Mouse (Mus musculus) limb, embryonic 12.5 days (tissue): ENCODE results near the gene Musk. TPM values are rescaled to one million over a fixed set of nuclear protein-coding genes. Genes with fewer than 3 reads are reported as not detected.

Experiments used
- ATAC-seq: fragments of 200-750 bp; cut with Nextera tagmentation; 2 replicates; pipeline ENCODE4 v1.8.0; 2017; ENCODE audit warnings: low read depth, moderate TSS enrichment; ENCODE audit not compliant: insufficient number of reproducible peaks, insufficient read depth, low FRiP score, low TSS enrichment
- H3K27ac ChIP-seq: fragments of 300-500 bp; sonication (generic); 2 replicates; pipeline ENCODE4 v1.5.1; 2016; ENCODE audit warnings: mild to moderate bottlenecking, moderate library complexity
- H3K27me3 ChIP-seq: fragments of 300-500 bp; sonication (generic); 2 replicates; pipeline ENCODE4 v1.6.1; 2016; ENCODE audit warnings: mild to moderate bottlenecking, moderate library complexity
- H3K36me3 ChIP-seq: fragments of 300-500 bp; sonication (generic); 2 replicates; pipeline ENCODE4 v1.6.1; 2016; ENCODE audit warnings: mild to moderate bottlenecking, moderate library complexity
- H3K4me1 ChIP-seq: fragments of 300-500 bp; sonication (generic); replicated peaks from 2 replicates; pipeline ENCODE4 v1.6.1; 2016
- H3K4me2 ChIP-seq: fragments of 300-500 bp; sonication (generic); 2 replicates; pipeline ENCODE4 v1.6.1; 2016; ENCODE audit warnings: mild to moderate bottlenecking, moderate library complexity
- H3K4me3 ChIP-seq: fragments of 300-500 bp; sonication (generic); replicated peaks from 2 replicates; pipeline ENCODE4 v1.5.1; 2016; ENCODE audit warnings: mild to moderate bottlenecking
- H3K9ac ChIP-seq: fragments of 300-500 bp; sonication (generic); replicated peaks from 2 replicates; pipeline ENCODE4 v1.6.1; 2016; ENCODE audit warnings: mild to moderate bottlenecking, moderate library complexity
- H3K9me3 ChIP-seq: fragments of 300-500 bp; sonication (generic); 2 replicates; pipeline ENCODE4 v1.6.1; 2016; ENCODE audit warnings: mild to moderate bottlenecking, moderate library complexity
- WGBS: fragments of 180-500 bp; shearing (Covaris S2); methylation state at CpG from one replicate; pipeline ENCODE4 v1.1.7; 2016; 5-methylcytosine and 5-hydroxymethylcytosine counted together
- polyA plus RNA-seq: library from polyadenylated mRNA; unstranded; fragments of >200 nt; fragmentation: Nextera tagmentation; extraction: Ambion mirVana; gene quantifications from 2 replicates; pipeline ENCODE4 v1.2.1, GENCODE M21; 2016

Musk gene
- polyA plus RNA-seq, 1 experiment from 2014 or later: 4.2 TPM

DNA sequence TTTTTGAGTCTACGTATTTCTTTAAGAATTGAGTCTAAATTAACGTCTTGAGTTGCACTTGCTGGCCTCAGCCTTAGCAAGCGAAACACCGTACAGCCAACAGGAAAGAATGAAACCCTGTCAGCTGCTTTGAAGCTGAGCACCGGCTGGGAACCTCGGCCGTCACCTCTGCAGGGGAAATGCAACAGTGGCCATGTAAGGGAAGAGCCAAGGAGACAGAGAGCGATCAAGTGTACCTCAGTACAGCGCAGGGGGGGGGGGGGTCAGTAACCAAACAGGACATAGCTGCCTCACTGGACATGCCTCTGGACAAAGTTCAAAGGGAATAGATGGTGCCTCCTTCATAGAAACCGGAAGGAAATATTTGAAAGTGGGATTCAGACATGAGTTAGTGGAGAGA lies 65.4 kb downstream of the Musk start:
- Histone ChIP-seq H3K36me3 (no peaks in the 10 kb centered on the region), H3K27me3 (no peaks in the 10 kb centered on the region), H3K27ac (no peak overlapping the region), H3K9ac (no peak overlapping the region), H3K9me3 (no peaks in the 10 kb centered on the region), H3K4me3 (no peak overlapping the region), H3K4me1 (peaks cover 4% of the 10 kb centered on the region; the same call in 1 of the 2 replicates), H3K4me2 (no peak overlapping the region)
- no peak for ATAC-seq
- WGBS: 59% methylated on average over 10 of the region's 10 CpGs

DNA sequence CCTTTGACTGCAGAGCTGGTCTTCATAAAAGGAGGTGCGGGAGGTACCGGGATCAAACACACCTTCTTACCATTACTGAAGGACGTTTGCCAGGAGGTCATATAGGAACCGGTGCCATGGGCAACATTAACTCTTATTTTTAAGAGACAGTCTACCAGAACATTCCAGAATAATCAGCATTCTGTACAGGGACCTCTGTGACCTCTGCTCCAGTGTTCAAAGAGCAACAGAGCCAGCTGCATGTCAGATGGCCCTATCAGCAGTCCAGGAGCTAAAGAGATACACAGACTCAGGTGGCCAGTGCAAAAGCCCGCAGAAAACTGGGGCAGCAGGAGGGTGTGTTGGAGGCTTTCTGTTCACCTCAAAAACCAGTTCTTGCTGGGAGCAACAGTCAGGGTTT lies 65.8 kb downstream of the Musk start:
- ATAC-seq: no peak
- Histone ChIP-seq H3K4me1 (peaks cover 4% of the 10 kb centered on the region; the same call in 1 of the 2 replicates), H3K27ac (no peak overlapping the region), H3K4me2 (no peak overlapping the region), H3K9ac (no peak overlapping the region), H3K27me3 (no peaks in the 10 kb centered on the region), H3K4me3 (no peak overlapping the region), H3K9me3 (no peaks in the 10 kb centered on the region), H3K36me3 (no peaks in the 10 kb centered on the region)
- WGBS: 62% methylated on average over 5 of the region's 5 CpGs

DNA sequence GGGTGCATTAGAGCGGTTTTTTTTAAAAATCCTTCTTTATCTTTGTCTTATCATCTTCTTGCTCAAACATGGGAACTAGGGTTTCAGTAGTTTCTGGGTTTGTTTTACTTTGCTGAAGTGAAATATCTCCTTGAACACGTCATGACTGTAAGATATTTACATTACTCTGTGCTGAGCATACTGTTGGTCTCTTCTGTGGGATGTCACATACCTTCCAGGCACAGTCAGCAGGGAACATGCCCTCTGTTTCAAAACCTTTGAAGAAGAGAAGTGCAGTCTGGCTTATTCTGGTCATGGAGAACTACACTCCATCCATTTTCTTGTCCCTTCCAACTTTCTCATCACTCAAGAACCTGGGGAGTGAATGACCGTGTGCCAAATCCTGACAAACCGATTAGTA lies 73.2 kb downstream of the Musk start:
- H3K36me3 ChIP-seq: no peaks in the 10 kb centered on the region
- H3K27me3 ChIP-seq: no peaks in the 10 kb centered on the region
- H3K27ac ChIP-seq: no peak overlapping the region
- H3K4me3 ChIP-seq: no peak overlapping the region
- H3K9ac ChIP-seq: no peak overlapping the region
- ATAC-seq: no peak
- 91% methylated on average over 4 of the region's 4 CpGs for WGBS
- H3K4me2 ChIP-seq: no peak overlapping the region
- H3K4me1 ChIP-seq: no peaks in the 10 kb centered on the region
- no peaks in the 10 kb centered on the region for H3K9me3 ChIP-seq

DNA sequence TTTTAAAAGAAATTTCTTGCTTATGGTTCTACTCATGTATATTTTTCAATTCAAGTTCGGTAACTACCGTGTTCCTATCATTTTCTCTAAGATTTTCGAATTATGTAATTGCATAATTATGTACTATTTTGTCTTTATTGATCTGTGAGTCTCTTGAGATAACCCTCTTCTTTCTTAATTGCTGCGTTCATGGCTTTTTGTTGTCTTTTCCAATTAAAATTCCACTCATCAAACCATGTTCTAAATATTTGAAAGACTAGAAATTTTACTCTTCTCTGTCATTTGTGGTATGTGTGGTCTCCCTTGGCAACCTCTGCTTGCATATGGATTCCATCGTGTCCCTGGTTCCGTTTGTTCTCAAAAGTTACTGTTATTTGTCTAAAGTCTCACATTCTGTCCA lies 79.6 kb downstream of the Musk start:
- Histone ChIP-seq H3K4me1 (no peaks in the 10 kb centered on the region), H3K9ac (no peak overlapping the region), H3K27me3 (no peaks in the 10 kb centered on the region), H3K9me3 (no peaks in the 10 kb centered on the region), H3K4me2 (no peak overlapping the region), H3K4me3 (no peak overlapping the region), H3K27ac (no peak overlapping the region), H3K36me3 (no peaks in the 10 kb centered on the region)
- ATAC-seq: no peak
- WGBS: 87% methylated on average over 6 of the region's 6 CpGs

DNA sequence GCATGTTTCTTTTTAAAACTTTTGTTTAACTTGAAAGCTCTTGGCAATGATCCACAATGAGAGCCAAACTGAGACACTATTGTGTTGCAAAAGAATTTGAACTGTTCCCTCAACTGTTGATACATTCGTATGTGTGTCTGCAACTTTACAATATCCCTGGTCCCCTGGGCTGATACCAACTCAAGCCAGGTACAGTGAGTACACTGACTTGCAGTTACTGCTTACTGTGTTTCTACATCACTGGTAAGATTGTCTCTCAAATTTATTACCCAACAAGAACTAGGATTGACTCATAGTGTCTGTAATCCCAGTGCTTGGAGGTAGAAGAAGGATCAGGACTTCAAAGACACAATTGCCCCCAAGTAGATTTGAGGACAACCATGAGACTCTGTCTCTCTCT lies 85.3 kb downstream of the Musk start:
- Histone ChIP-seq H3K9me3 (no peaks in the 10 kb centered on the region), H3K27ac (no peak overlapping the region), H3K4me2 (no peak overlapping the region), H3K36me3 (no peaks in the 10 kb centered on the region), H3K4me1 (no peaks in the 10 kb centered on the region), H3K9ac (no peak overlapping the region), H3K27me3 (no peaks in the 10 kb centered on the region), H3K4me3 (no peak overlapping the region)
- 95% methylated on average over 1 of the region's 1 CpGs for WGBS
- no peak for ATAC-seq

DNA sequence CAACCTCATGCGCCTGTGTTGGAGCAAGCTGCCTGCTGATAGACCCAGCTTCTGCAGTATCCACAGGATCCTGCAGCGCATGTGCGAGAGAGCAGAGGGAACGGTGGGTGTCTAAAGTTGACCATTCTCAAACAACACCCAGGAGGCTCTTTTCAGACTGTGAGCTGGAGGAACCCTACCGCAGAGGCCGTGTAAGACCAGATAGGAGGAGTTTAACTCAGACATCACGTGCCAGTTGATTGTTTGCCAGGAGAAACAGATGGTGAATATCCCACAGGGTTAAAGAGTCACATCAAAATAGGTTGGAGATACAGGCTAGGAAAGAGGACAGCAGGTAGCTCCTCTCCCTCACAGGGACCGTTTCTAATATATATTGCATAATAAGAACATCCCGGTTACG lies 87.8 kb downstream of the Musk start:
- Histone ChIP-seq H3K9ac (no peak overlapping the region), H3K27ac (no peak overlapping the region), H3K9me3 (no peaks in the 10 kb centered on the region), H3K4me1 (no peaks in the 10 kb centered on the region), H3K4me2 (no peak overlapping the region), H3K27me3 (no peaks in the 10 kb centered on the region), H3K4me3 (no peak overlapping the region), H3K36me3 (no peaks in the 10 kb centered on the region)
- 90% methylated on average over 10 of the region's 10 CpGs for WGBS
- ATAC-seq: no peak

DNA sequence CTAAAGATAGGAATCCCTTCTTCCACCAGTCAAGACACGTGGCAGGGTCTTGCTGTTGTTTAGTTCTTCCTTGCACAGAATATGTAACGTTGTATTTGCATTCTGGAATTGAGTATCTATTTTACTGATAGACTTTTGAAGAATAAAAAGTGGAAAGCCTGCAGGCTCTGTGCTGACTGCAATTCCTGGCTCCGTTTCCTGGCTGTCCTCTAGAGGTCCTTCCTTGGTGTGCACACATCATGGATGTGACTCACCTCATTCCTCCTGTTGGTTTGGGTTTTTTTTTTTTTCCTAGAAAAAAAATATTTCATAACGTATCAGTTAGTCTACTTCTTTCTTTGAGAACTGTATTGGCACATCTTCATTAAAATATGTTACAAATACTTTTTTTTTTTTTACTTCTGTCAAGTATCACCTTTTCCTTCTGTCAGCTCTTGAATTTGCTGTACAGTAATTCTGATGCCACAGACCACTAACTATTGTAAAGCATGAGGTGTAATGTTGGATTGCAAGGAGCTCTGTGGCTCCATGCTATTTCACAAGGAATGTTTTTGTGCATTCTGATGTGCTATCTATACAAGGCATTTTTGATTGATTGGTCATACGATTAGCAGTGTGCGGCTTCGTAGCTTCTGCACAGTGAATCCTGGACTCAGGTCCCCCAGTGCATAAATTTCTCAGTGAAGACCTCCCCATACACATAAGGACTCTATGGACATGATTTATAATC lies 88.5 kb downstream of the Musk start:
- no peak overlapping the region for H3K4me3 ChIP-seq
- no peak overlapping the region for H3K4me2 ChIP-seq
- H3K36me3 ChIP-seq: no peaks in the 10 kb centered on the region
- no peak for ATAC-seq
- no peaks in the 10 kb centered on the region for H3K9me3 ChIP-seq
- no peaks in the 10 kb centered on the region for H3K27me3 ChIP-seq
- no peak overlapping the region for H3K27ac ChIP-seq
- no peak overlapping the region for H3K9ac ChIP-seq
- no peaks in the 10 kb centered on the region for H3K4me1 ChIP-seq
- 83% methylated on average over 7 of the region's 7 CpGs for WGBS

DNA sequence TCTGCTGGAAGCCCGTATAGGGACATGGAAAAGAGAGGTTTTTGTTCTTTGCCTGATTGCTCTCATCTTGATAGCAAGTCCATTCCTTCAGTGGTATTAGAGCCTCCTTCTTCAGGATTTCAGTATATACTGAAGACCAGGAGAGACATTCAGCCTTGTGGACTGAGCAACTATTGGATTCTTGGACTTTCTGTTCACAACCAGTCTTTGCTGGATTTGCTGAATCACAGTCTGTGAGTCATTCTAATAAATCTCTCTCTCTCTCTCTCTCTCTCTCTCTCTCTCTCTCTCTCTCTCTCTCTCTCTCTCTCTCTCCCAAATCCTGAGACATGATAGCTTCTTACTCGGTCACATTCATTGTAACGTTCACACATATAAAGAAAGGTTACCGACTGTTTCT lies 93.4 kb downstream of the Musk start:
- Histone ChIP-seq H3K9me3 (no peaks in the 10 kb centered on the region), H3K27me3 (no peaks in the 10 kb centered on the region), H3K27ac (no peak overlapping the region), H3K4me1 (no peaks in the 10 kb centered on the region), H3K4me2 (no peak overlapping the region), H3K4me3 (no peak overlapping the region), H3K9ac (no peak overlapping the region), H3K36me3 (no peaks in the 10 kb centered on the region)
- 91% methylated on average over 4 of the region's 4 CpGs for WGBS
- no peak for ATAC-seq

DNA sequence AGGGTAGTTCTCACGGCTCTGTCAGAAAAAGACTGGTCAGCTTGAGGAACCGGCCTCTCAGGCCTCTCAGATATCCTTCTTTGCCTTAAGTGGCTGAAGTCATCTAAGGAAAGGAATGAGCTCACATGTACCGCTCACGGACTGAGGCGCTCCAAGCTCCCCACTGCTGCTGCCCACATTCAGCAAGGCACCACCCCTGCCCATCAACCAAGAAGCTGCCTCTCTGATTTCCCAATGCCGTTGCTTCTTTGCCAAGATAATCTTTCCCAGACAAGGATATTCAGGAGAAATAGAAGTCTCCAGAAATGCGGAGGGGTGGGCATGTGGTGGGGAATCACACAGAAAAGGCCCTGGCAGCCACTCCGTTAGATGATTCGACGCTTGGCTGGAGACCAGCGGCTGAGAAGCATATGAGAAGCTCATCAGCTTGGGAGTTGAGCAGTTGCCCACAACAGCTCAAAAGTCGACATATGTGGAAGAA lies 115.1 kb downstream of the Musk start:
- H3K4me3 ChIP-seq: no peak overlapping the region
- no peak overlapping the region for H3K4me2 ChIP-seq
- no peaks in the 10 kb centered on the region for H3K9me3 ChIP-seq
- H3K36me3 ChIP-seq: no peaks in the 10 kb centered on the region
- no peak for ATAC-seq
- WGBS: 89% methylated on average over 12 of the region's 12 CpGs
- no peaks in the 10 kb centered on the region for H3K27me3 ChIP-seq
- no peak overlapping the region for H3K27ac ChIP-seq
- no peak overlapping the region for H3K9ac ChIP-seq
- no peaks in the 10 kb centered on the region for H3K4me1 ChIP-seq

DNA sequence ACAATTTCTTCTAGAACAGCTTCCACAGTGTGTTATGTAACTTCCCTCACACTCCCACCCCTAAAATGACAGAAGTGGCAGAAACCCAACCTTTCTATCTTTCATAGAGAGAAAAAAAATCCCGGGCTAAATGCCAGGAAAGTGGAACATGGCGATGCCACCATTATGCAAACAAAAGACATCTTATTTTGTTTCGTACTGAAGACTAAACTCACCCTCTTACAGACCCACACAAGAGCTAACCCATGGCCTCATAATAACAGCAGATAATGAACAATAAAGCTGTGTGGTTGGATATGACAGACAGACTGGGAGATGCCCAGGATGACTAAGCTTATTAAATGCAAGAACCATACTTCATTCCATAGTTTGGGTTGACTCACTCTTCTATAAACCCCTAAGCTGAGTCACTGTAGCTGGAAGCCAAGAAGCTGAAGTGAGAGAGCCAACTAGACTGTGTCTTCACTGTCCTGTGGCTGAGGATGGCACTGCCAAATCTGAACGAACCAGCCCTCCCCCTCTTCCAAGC lies 116.3 kb downstream of the Musk start:
- no peak overlapping the region for H3K4me3 ChIP-seq
- no peaks in the 10 kb centered on the region for H3K27me3 ChIP-seq
- no peak overlapping the region for H3K4me2 ChIP-seq
- H3K9me3 ChIP-seq: no peaks in the 10 kb centered on the region
- no peaks in the 10 kb centered on the region for H3K4me1 ChIP-seq
- no peaks in the 10 kb centered on the region for H3K36me3 ChIP-seq
- no peak overlapping the region for H3K27ac ChIP-seq
- WGBS: 85% methylated on average over 4 of the region's 4 CpGs
- ATAC-seq: no peak
- no peak overlapping the region for H3K9ac ChIP-seq

DNA sequence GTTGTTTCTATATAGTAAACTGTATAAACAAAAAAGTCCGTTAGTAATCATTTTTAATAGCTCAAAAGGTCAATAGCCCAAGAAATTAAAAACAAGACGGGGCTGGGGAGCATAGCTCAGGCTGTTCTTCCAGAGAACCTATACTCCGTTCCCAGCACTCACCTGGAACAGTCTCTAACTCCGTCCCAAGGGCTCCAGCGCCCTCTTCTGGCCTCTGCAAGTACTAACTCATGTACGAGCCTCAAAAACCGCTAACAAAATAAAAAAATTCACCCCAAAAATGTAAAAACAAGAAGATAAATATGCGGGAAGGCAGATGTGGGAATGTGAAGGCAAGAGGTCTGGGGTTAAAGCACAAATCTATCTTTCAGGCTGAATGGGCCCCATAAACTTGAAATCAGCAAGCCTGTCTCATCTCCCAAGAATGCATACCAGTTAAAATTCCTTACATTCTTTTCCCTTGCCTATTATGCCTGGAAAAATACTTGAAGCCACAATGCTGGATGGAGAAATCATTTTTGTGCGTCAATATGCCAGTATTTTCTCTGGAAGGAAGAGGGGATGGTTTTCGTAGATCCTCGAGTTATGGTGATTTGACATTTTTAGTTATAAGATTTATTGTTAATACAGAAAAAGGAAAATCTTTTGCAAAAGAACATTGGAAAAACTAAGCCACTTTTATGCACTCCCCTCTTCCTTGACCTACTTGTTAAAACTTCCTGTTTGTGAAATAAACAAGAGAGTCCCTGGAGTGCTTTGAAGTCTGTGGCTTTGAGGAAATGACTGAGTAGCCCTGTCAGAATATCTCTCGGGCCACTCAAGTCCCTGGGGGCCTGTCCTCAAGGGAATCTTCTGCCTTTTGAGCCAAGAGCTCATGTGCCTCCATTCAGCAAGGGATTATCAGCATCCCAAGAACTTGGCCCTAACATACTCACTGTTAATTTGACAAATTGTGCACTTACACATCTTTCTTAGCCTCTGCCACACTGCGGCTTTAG lies 127.7 kb downstream of the Musk start:
- peaks cover 3% of the 10 kb centered on the region; the same call in 1 of the 2 replicates for H3K9me3 ChIP-seq
- no peaks in the 10 kb centered on the region for H3K4me1 ChIP-seq
- H3K36me3 ChIP-seq: no peaks in the 10 kb centered on the region
- no peaks in the 10 kb centered on the region for H3K27me3 ChIP-seq
- no peak overlapping the region for H3K27ac ChIP-seq
- H3K9ac ChIP-seq: no peak overlapping the region
- H3K4me3 ChIP-seq: no peak overlapping the region
- H3K4me2 ChIP-seq: no peak overlapping the region
- WGBS: 71% methylated on average over 13 of the region's 13 CpGs
- no peak for ATAC-seq
